8 mouse cellular contexts compared by ENCODE assay signal in the genomic region with DNA sequence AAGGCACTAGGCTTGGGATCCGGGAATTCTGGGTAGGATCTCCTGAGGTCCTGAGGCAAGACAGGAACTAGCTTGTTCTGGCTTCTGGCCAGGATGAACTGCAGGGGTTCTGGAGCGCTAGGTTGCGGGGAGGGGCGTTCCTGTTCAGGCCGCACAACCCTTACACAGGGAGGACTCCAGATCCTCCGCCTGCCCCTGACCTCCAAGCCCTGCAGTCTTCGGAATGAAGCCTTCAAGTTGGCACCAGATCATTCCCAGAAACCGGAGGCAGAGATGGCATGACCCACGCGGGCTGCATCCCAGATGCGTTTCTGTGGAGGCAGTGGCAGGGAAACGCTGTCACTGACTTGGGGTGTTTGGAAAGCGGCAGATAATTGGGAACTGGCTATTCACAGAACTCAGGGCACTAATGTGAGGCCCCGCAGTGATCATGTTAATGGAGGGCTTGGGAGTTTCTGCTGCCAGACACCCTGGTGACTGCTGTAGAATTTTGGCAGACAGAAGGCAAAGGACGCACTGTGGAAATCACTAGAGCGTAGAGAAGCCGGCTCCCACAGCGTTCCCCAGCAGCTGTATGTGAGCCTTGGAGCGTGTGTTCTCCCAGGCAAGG.
DNase-seq lines count a peak whose midpoint lies in the region; ATAC-seq and TF ChIP-seq lines count a peak whose summit lies in the region.

No protein-coding gene starts in this region.

- peak; percentile 83 for ATAC-seq in frontal cortex, adult (ENCODE audit: low TSS enrichment)
- ATAC-seq in hindbrain, embryonic 14.5 days (ENCODE audit: low FRiP score): peak; percentile 75
- ATAC-seq in monocyte, adult 5-6 weeks (replicated peaks; ENCODE audit: insufficient number of reproducible peaks, low FRiP score, low TSS enrichment, poor library complexity, severe bottlenecking): no peak

- no peak for TF ChIP-seq CTCF in ES-Bruce4 (IDR thresholded peaks at IDR 0.05; ENCODE audit: low read depth, low read length)

- no peaks in the 10 kb centered on the region for H3K4me1 ChIP-seq in ES-Bruce4 (ENCODE audit: control insufficient read depth, insufficient read depth, low read length)
- peaks cover 20% of the 10 kb centered on the region for H3K4me1 ChIP-seq in hindbrain, embryonic 14.5 days (replicated peaks; ENCODE audit: control insufficient read depth, insufficient read depth, low read length)
- peaks cover 20% of the 10 kb centered on the region for H3K4me1 ChIP-seq in midbrain, embryonic 10.5 days

- H3K4me2 ChIP-seq in hindbrain, embryonic 14.5 days (replicated peaks): peak overlapping the region; percentile 48

- TF ChIP-seq EP300 in ES-Bruce4 (IDR thresholded peaks at IDR 0.05; ENCODE audit: insufficient read depth, low read depth, low read length): peak; percentile 68; the same call in 1 of the 2 replicates

- DNase-seq in frontal cortex, postnatal 25 days (ENCODE audit: low spot score in 2 of 2): no peak
- peak; percentile 47 for DNase-seq in embryo, embryonic 10.5 days (ENCODE audit: low spot score)
- peak; percentile 62 for DNase-seq in hindbrain, embryonic 14.5 days (ENCODE audit: low spot score)
- peak; percentile 53 for DNase-seq in midbrain, embryonic 10.5 days (ENCODE audit: low spot score)
- no peak for DNase-seq in adipocyte (ENCODE audit: low spot score)

- no peak for TF ChIP-seq POLR2A in ES-Bruce4 (IDR thresholded peaks at IDR 0.05; ENCODE audit: insufficient read depth, low read length)

- H3K4me3 ChIP-seq in ES-Bruce4 (ENCODE audit: low read depth, low read length): peak overlapping the region; percentile 67
- peak overlapping the region; percentile 11; the same call in 1 of the 2 replicates for H3K4me3 ChIP-seq in hindbrain, embryonic 14.5 days (replicated peaks; ENCODE audit: low read length)
- H3K4me3 ChIP-seq in midbrain, embryonic 10.5 days: peak overlapping the region; percentile 43

- no peaks in the 10 kb centered on the region for H3K36me3 ChIP-seq in ES-Bruce4 (ENCODE audit: control insufficient read depth, insufficient read depth, low read length, poor library complexity, severe bottlenecking)
- H3K36me3 ChIP-seq in hindbrain, embryonic 14.5 days (replicated peaks; ENCODE audit: control insufficient read depth, insufficient read depth): no peaks in the 10 kb centered on the region
- no peaks in the 10 kb centered on the region for H3K36me3 ChIP-seq in midbrain, embryonic 10.5 days

- H3K9ac ChIP-seq in ES-Bruce4 (ENCODE audit: low read depth, poor library complexity, severe bottlenecking): peak overlapping the region; percentile 45
- 0 out of 2 replicates have a peak overlapping the region, but pooled peaks have one; percentile 26 for H3K9ac ChIP-seq in hindbrain, embryonic 14.5 days

- no peaks in the 10 kb centered on the region for H3K27me3 ChIP-seq in ES-Bruce4 (ENCODE audit: control insufficient read depth, insufficient read depth, low read length, poor library complexity, severe bottlenecking)
- no peaks in the 10 kb centered on the region for H3K27me3 ChIP-seq in hindbrain, embryonic 14.5 days (ENCODE audit: control insufficient read depth, insufficient read depth, low read length)
- 0 out of 2 replicates have a peak, but pooled peaks cover 8% of the 10 kb centered on the region for H3K27me3 ChIP-seq in midbrain, embryonic 10.5 days (ENCODE audit: low read depth, poor library complexity, severe bottlenecking)

- 6% methylated on average over 19 of the region's 19 CpGs for WGBS in hindbrain, embryonic 14.5 days
- WGBS in midbrain, embryonic 10.5 days: 10% methylated on average over 18 of the region's 19 CpGs

- no peaks in the 10 kb centered on the region for H3K9me3 ChIP-seq in ES-Bruce4 (replicated peaks; ENCODE audit: control insufficient read depth, insufficient read depth, low read length, poor library complexity, severe bottlenecking)
- H3K9me3 ChIP-seq in hindbrain, embryonic 14.5 days (ENCODE audit: control insufficient read depth, low read length): no peaks in the 10 kb centered on the region
- H3K9me3 ChIP-seq in midbrain, embryonic 10.5 days (replicated peaks): no peaks in the 10 kb centered on the region

- peak overlapping the region; percentile 45 for H3K27ac ChIP-seq in ES-Bruce4 (ENCODE audit: insufficient read depth, low read length)
- peak overlapping the region; percentile 40 for H3K27ac ChIP-seq in hindbrain, embryonic 14.5 days
- H3K27ac ChIP-seq in midbrain, embryonic 10.5 days (replicated peaks): peak overlapping the region; percentile 50; the same call in 1 of the 2 replicates

Comparison
In these comparisons a context has a peak if more than half of its experiments do, and no peak if none do; other contexts are left out.
1. DNase-seq: peak in embryo, embryonic 10.5 days (single experiment), hindbrain, embryonic 14.5 days (single experiment) and midbrain, embryonic 10.5 days (single experiment); none in frontal cortex, postnatal 25 days (0 of 2) and adipocyte (single experiment).
2. H3K4me3 ChIP-seq: peak in every context shown above with its lines; median percentile 67 in ES-Bruce4; 43 in midbrain, embryonic 10.5 days; 11 in hindbrain, embryonic 14.5 days.
3. Peak in every context shown above with its lines, with median percentiles within 50 percentile points of each other: H3K27ac ChIP-seq.